Mouse (Mus musculus) lung, embryonic 14.5 days (tissue): ENCODE measurements around the gene Mxra7. TPM values are rescaled to one million over a fixed set of nuclear protein-coding genes. Genes with fewer than 3 reads are reported as not detected.

Experiments used
- ATAC-seq: fragments of 200-750 bp; cut with Nextera tagmentation; 2 replicates; pipeline ENCODE4 v1.8.0; 2017; ENCODE audit warnings: mild to moderate bottlenecking, moderate TSS enrichment, moderate library complexity; ENCODE audit not compliant: insufficient read depth
- DNase-seq: peaks from one replicate; pipeline ENCODE4 v3.0.0-alpha.2; 2015
- H3K27ac ChIP-seq: fragments of 300-500 bp; sonication (generic); 2 replicates; pipeline ENCODE4 v1.5.1; 2014; ENCODE audit warnings: low read depth, mild to moderate bottlenecking, moderate library complexity
- H3K27me3 ChIP-seq: fragments of 300-500 bp; sonication (generic); 2 replicates; pipeline ENCODE4 v1.6.1; 2014; ENCODE audit warnings: low read length, control low read depth; ENCODE audit not compliant: insufficient read depth
- H3K36me3 ChIP-seq: fragments of 300-500 bp; sonication (generic); 2 replicates; pipeline ENCODE4 v1.6.1; 2014; ENCODE audit warnings: control low read depth; ENCODE audit not compliant: insufficient read depth
- H3K4me1 ChIP-seq: fragments of 300-500 bp; sonication (generic); 2 replicates; pipeline ENCODE4 v1.6.1; 2014; ENCODE audit warnings: antibody characterized with exemption, control low read depth; ENCODE audit not compliant: insufficient read depth
- H3K4me2 ChIP-seq: fragments of 300-500 bp; sonication (generic); 2 replicates; pipeline ENCODE4 v1.6.1; 2014; ENCODE audit warnings: mild to moderate bottlenecking
- H3K4me3 ChIP-seq: fragments of 300-500 bp; sonication (generic); 2 replicates; pipeline ENCODE4 v1.5.1; 2014; ENCODE audit warnings: low read depth, low read length
- H3K9ac ChIP-seq: fragments of 300-500 bp; sonication (generic); 2 replicates; pipeline ENCODE4 v1.6.1; 2014
- H3K9me3 ChIP-seq: fragments of 300-500 bp; sonication (generic); 2 replicates; pipeline ENCODE4 v1.6.1; 2016; ENCODE audit warnings: low read depth, low read length, control low read depth
- CTCF ChIP-seq: IDR thresholded peaks from 2 replicates; pipeline ENCODE4 v1.5.1; 2016; ENCODE audit warnings: antibody characterized with exemption, low read depth
- WGBS: fragments of 180-500 bp; shearing (Covaris S2); extraction: QIAGEN DNeasy Blood & Tissue Kit; methylation state at CpG from one replicate; pipeline ENCODE4 v1.1.7; 2014; 5-methylcytosine and 5-hydroxymethylcytosine counted together
- polyA plus RNA-seq: library from polyadenylated mRNA; unstranded; fragments of >200 nt; fragmentation: Nextera tagmentation; extraction: Ambion mirVana; gene quantifications from 2 replicates; pipeline ENCODE4 v1.2.1, GENCODE M21; 2014

The Mxra7 gene
- polyA plus RNA-seq, 1 experiment from 2014 or later: 15.9 TPM

DNA sequence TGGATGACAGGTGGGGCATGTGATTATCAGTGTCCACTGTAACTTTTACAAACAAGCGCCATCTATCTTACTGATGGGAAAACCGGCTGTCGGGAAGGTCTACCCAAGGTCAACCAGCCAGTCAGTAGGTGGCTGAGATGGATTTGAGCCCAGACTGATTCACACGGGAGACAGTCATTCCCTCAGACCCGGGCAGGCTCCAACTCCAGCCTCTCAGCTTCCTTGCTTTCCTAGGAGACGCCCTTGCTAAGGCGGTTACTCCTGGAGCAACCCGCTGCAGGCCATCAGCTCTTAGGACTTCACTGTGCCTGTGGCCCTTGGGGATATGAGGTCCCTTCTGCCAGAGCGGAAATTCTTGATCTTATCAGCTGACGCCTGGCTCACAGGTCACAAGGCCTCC is 36.6 kb upstream of the Mxra7 start:
- Histone ChIP-seq H3K36me3 (peaks cover 64% of the 10 kb centered on the region), H3K4me3 (no peak overlapping the region), H3K4me2 (no peak overlapping the region), H3K27ac (no peak overlapping the region), H3K27me3 (no peaks in the 10 kb centered on the region), H3K9me3 (no peaks in the 10 kb centered on the region), H3K4me1 (no peaks in the 10 kb centered on the region), H3K9ac (no peak overlapping the region)
- ATAC-seq (no peak), DNase-seq (no peak)
- no peak for TF ChIP-seq CTCF
- WGBS: 44% methylated on average over 10 of the region's 10 CpGs

DNA sequence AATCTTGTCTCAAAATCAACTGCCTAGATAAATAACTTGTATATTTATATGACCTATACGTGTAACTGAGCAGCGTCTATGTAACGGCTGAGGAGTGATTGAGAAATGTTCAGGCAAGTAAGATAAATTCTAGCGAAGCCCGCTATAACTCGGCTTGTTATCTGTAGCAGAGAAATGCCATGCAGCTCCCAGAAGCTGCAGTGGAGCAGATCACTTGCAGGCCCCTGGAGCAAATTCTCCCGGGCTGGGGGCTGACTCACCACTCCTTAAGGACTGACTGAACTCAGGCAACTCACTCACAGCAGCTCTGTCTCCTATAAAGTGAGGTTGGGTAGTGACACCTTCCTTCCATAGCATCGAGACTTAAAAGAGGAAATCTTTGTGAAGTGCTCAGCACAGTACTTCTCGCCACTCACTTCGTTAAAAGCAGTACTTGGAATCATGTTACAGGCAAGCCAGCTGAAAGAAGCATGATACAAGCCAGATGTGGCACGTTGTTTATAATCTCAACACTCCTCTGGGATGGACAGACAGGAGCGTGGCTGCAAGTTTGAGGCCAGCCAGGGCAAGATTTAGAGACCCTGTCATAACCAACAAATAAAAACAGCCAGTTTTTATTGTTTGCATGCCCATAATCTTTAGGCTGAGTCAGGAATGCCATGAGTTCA is 29.5 kb upstream of the Mxra7 start:
- Histone ChIP-seq H3K27me3 (no peaks in the 10 kb centered on the region), H3K4me2 (no peak overlapping the region), H3K9ac (no peak overlapping the region), H3K27ac (no peak overlapping the region), H3K4me1 (no peaks in the 10 kb centered on the region), H3K36me3 (peaks cover 36% of the 10 kb centered on the region), H3K9me3 (no peaks in the 10 kb centered on the region), H3K4me3 (no peak overlapping the region)
- no peak for TF ChIP-seq CTCF
- ATAC-seq (no peak), DNase-seq (no peak)
- WGBS: 49% methylated on average over 12 of the region's 12 CpGs

DNA sequence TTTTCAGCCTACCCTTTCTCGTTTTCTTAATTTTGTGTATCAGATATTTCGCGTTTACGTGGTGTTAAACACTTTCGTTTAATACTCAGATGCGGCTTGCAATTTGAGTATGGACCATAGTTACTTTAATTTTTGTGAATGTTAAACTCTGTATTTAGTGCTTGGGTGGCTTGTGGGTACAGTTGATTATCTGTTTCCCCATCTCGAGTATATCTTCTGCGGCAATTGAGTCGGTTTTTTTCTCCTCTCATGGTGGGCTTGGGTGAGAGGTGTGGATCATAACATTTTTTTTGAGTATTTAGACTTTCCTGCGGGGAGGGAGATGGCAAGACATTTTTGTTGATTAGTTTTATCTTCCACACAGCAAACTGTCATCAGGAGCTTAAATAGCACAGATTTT is 26.4 kb upstream of the Mxra7 start:
- H3K27ac ChIP-seq: no peak overlapping the region
- ATAC-seq: no peak
- TF ChIP-seq CTCF: no peak
- H3K9ac ChIP-seq: peak overlapping the region; percentile 93
- peak overlapping the region; percentile 92 for H3K4me2 ChIP-seq
- H3K9me3 ChIP-seq: no peaks in the 10 kb centered on the region
- DNase-seq: no peak
- no peaks in the 10 kb centered on the region for H3K4me1 ChIP-seq
- peaks cover 36% of the 10 kb centered on the region for H3K36me3 ChIP-seq
- peak overlapping the region; percentile 81 for H3K4me3 ChIP-seq
- WGBS: 30% methylated on average over 10 of the region's 10 CpGs
- H3K27me3 ChIP-seq: no peaks in the 10 kb centered on the region

DNA sequence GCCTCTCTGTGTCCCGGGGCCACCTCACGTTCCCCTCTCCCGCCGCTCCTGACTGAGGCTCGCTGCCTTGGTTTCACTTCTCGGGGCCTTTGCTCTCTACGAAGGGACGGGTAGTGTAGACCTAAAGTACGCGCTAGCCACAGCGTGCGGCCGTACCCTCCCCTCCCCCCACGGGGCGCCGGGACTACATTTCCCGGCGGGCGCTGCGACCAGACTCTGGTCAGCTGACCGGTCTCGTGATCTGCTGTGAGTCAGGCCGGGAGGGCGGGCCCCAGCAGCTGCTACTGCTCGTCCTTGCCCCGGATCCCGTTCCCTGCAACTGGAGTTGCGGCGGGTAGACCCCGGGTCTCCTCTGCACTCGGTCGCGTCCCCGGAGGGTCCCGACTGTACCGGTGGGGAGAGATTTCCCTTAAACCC is 25.7 kb upstream of the Mxra7 start:
- ATAC-seq: peak; percentile 90
- Histone ChIP-seq H3K9me3 (no peaks in the 10 kb centered on the region), H3K4me3 (peak overlapping the region; percentile 81), H3K36me3 (peaks cover 38% of the 10 kb centered on the region), H3K4me1 (no peaks in the 10 kb centered on the region), H3K27ac (peak overlapping the region; percentile 99), H3K27me3 (no peaks in the 10 kb centered on the region), H3K9ac (peak overlapping the region; percentile 93), H3K4me2 (peak overlapping the region; percentile 92)
- TF ChIP-seq CTCF: no peak
- peak; percentile 97 for DNase-seq
- under 1% methylated on average over 36 of the region's 36 CpGs for WGBS

DNA sequence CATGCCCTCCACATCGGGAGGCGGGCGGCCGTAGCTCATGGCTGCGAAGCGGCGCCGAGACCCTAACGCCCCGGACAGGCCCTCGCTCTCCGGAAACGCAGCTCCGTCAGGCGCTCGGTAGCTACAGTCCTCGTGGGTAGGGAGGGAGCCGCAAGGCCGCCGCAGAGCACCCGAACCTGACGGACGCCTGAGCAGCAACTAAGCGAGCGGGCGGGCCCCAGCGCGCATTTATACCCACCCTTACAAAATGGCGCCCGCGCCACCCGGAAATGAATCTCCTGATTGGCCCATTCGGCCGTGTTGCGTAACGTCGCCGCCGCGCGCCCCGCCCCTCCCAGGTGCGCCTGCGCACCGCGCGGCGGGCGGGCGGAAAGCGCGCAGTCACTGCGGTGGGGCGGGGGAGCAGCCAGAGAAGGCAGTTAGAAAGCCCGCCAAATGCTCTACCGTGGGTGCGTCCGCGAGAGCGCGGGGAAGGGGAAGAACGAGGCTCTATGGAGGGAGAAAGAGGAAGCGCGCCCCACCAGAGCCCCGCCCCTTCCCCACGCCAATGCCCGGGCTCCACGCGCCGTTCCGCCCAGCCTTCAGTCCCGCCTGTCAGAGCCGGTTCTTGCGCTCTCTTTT is 25.2 kb upstream of the Mxra7 start, which contains the start of gene Srsf2:
Gene Srsf2, minus strand, starts transcription at position 204 of the 621 bp plus-strand sequence.
- Histone ChIP-seq H3K4me3 (peak within 1 kb of the TSS; percentile 81), H3K4me1 (no peaks in the 10 kb centered on the region), H3K9ac (peak within 1 kb of the TSS; percentile 93), H3K4me2 (peak within 1 kb of the TSS; percentile 92), H3K9me3 (no peaks in the 10 kb centered on the region), H3K27me3 (no peaks in the 10 kb centered on the region), H3K36me3 (peaks cover 42% of the 10 kb centered on the region), H3K27ac (peak within 1 kb of the TSS; percentile 99)
- peak; percentile 98 for DNase-seq
- peak; percentile 88 for ATAC-seq
- no peak for TF ChIP-seq CTCF
- WGBS: under 1% methylated on average over 68 of the region's 74 CpGs

DNA sequence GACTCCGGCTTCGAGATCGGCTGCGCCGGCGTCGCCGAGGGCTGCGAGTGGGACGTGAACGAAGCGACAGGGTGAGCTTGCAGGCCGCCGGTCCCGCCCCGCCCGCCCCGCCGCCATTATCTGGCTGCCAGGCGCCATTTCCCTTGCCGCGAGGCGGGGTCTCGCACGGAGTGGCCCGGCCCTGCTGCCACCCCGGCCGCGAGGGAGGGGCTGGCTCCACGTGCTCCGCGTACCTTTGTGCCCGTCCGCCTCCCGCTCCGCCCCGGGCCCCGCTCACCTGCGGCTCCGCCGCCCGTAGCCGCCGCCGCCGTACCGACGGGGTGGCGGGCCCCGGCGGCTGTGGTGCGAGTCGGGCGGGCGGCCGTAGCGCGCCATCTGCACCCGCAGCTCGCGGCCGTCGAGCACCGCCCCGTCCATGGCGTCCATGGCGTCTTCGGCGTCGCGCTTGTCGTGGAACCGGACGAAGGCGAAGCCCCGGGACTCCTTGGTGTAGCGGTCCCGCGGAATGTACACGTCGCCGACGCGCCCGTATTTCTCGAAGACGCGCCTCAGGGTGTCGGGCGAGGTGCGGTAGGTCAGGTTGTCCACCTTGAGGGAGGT is 24.5 kb upstream of the Mxra7 start, which contains the start of gene Mfsd11:
Gene Mfsd11, plus strand, starts transcription at position 150 of the 600 bp plus-strand sequence.
- ATAC-seq (peak; percentile 61), DNase-seq (peak; percentile 84)
- Histone ChIP-seq H3K27me3 (no peaks in the 10 kb centered on the region), H3K4me1 (no peaks in the 10 kb centered on the region), H3K4me2 (peak within 1 kb of the TSS; percentile 92), H3K36me3 (peaks cover 45% of the 10 kb centered on the region), H3K4me3 (peak within 1 kb of the TSS; percentile 81), H3K9ac (peak within 1 kb of the TSS; percentile 93), H3K9me3 (no peaks in the 10 kb centered on the region), H3K27ac (peak within 1 kb of the TSS; percentile 99)
- TF ChIP-seq CTCF: no peak
- WGBS: under 1% methylated on average over 78 of the region's 91 CpGs
